Mouse (Mus musculus) CD4-positive, CD25-positive, alpha-beta regulatory T cell (primary cell): ENCODE measurements around the gene Mrgpra3. TPM values are rescaled to one million over a fixed set of nuclear protein-coding genes. Genes with fewer than 3 reads are reported as not detected.

Experiments
- polyA plus RNA-seq: library from polyadenylated mRNA; unstranded; fragments of 100-300 nt; shearing (Covaris generic); gene quantifications from one replicate; pipeline ENCODE4 v1.2.1, GENCODE M21; 2017

Gene Mrgpra3
- not detected for polyA plus RNA-seq

DNA sequence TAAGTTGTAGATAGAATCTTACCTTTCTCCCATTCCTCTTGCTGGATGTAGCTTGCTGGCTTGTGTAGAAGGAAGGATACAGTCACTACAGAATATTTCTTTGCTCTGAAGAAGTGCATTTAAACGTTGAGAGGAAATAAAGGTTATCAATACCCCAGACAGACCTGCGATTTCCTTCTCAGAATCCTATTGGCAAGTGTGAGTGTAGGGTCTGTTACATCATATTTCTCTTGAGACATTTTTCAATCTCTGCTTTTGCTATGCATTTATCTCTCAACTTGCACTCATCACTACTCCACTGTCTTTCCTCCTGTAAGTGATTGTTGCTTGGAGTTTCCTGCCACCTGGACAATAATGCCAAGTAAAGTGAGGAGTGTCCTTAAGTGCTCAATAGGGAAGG, at the start of gene Mrgpra3:
Gene Mrgpra3 (minus strand): TSS at position 101 of the 400 bp plus-strand sequence.

Other genes starting within 250 kb of the Mrgpra3 start
- not detected for gene Mrgpra1, start 247.1 kb downstream of the Mrgpra3 start, polyA plus RNA-seq
- not detected for gene Mrgpra2a, start 149.2 kb downstream of the Mrgpra3 start, polyA plus RNA-seq
- not detected for gene Mrgpra2b, start 72.5 kb downstream of the Mrgpra3 start, polyA plus RNA-seq